ENCODE assay signal across 10 mouse cellular contexts in genomic region chr9:73063621-73064290, GRCm38 (mm10). TPM values are rescaled to one million over a fixed set of nuclear protein-coding genes. Genes with fewer than 3 reads are reported as not detected.
DNase-seq lines count a peak whose midpoint lies in the region; ATAC-seq and TF ChIP-seq lines count a peak whose summit lies in the region.
"Had no signal": no experiment of that assay in that cellular context is flagged by ENCODE, and none has a peak within 500 bp of the region (broad histone marks: within the 10 kb centered on the region; RNA-seq: fewer than 3 reads in every experiment).

No protein-coding gene starts in this region.

- no peaks in the 10 kb centered on the region for H3K9me3 ChIP-seq in lung, embryonic 14.5 days (ENCODE audit: low read depth, low read length)
- no peaks in the 10 kb centered on the region for H3K9me3 ChIP-seq in forebrain, embryonic 13.5 days (replicated peaks)
- no peaks in the 10 kb centered on the region for H3K9me3 ChIP-seq in stomach, embryonic 15.5 days

- TF ChIP-seq CTCF in lung, embryonic 14.5 days (IDR thresholded peaks at IDR 0.05; ENCODE audit: low read depth): no peak

- H3K36me3 ChIP-seq in lung, embryonic 14.5 days (ENCODE audit: insufficient read depth): no peaks in the 10 kb centered on the region
- H3K36me3 ChIP-seq in forebrain, embryonic 13.5 days (ENCODE audit: poor library complexity, severe bottlenecking): no peaks in the 10 kb centered on the region
- H3K36me3 ChIP-seq in stomach, embryonic 15.5 days: no peaks in the 10 kb centered on the region

- no peak overlapping the region for H3K27ac ChIP-seq in lung, embryonic 14.5 days (ENCODE audit: low read depth)
- H3K27ac ChIP-seq in forebrain, embryonic 13.5 days: no peak overlapping the region
- no peak overlapping the region for H3K27ac ChIP-seq in stomach, embryonic 15.5 days

- no peak overlapping the region for H3K9ac ChIP-seq in lung, embryonic 14.5 days
- H3K9ac ChIP-seq in forebrain, embryonic 13.5 days: no peak overlapping the region
- no peak overlapping the region for H3K9ac ChIP-seq in stomach, embryonic 15.5 days

- H3K4me3 ChIP-seq in lung, embryonic 14.5 days (ENCODE audit: low read depth, low read length): no peak overlapping the region
- H3K4me3 ChIP-seq in forebrain, embryonic 13.5 days: no peak overlapping the region
- H3K4me3 ChIP-seq in stomach, embryonic 15.5 days (replicated peaks): no peak overlapping the region
- H3K4me3 ChIP-seq: erythroblast, embryonic 14.5 days had no signal

- no peaks in the 10 kb centered on the region for H3K27me3 ChIP-seq in lung, embryonic 14.5 days (ENCODE audit: insufficient read depth, low read length)
- no peaks in the 10 kb centered on the region for H3K27me3 ChIP-seq in forebrain, embryonic 13.5 days
- no peaks in the 10 kb centered on the region for H3K27me3 ChIP-seq in stomach, embryonic 15.5 days (replicated peaks)

- ATAC-seq in lung, embryonic 14.5 days (ENCODE audit: insufficient read depth): no peak
- ATAC-seq in forebrain, embryonic 13.5 days: no peak
- no peak for ATAC-seq in stomach, embryonic 15.5 days (ENCODE audit: insufficient read depth, low FRiP score, low read depth)
- ATAC-seq in granulocyte monocyte progenitor cell, adult 5-6 weeks (replicated peaks; ENCODE audit: poor library complexity, severe bottlenecking): no peak
- ATAC-seq in erythroid progenitor cell, adult 5-6 weeks (replicated peaks; ENCODE audit: low FRiP score, poor library complexity, severe bottlenecking): no peak

- DNase-seq in lung, embryonic 14.5 days: peak; percentile 16
- no peak for DNase-seq in lung, postnatal 4 days
- DNase-seq in kidney, postnatal 4 days: peak; percentile 37 to 59
- DNase-seq in cerebellum, adult 11 months: no peak
- DNase-seq: left cerebral cortex, postnatal 4 days had no signal

- H3K4me1 ChIP-seq in lung, embryonic 14.5 days (ENCODE audit: insufficient read depth): peaks cover 11% of the 10 kb centered on the region; the same call in 1 of the 2 replicates
- 0 out of 2 replicates have a peak, but pooled peaks cover 2% of the 10 kb centered on the region for H3K4me1 ChIP-seq in forebrain, embryonic 13.5 days
- peaks cover 23% of the 10 kb centered on the region; the same call in 1 of the 2 replicates for H3K4me1 ChIP-seq in stomach, embryonic 15.5 days

- H3K4me2 ChIP-seq in lung, embryonic 14.5 days: peak overlapping the region; percentile 48
- peak overlapping the region; percentile 29 for H3K4me2 ChIP-seq in forebrain, embryonic 13.5 days
- peak overlapping the region; percentile 40 for H3K4me2 ChIP-seq in stomach, embryonic 15.5 days

- 23% methylated on average over 15 of the region's 15 CpGs for WGBS in lung, embryonic 14.5 days
- WGBS in forebrain, embryonic 13.5 days: 36% methylated on average over 15 of the region's 15 CpGs
- 31% methylated on average over 15 of the region's 15 CpGs for WGBS in stomach, embryonic 15.5 days

RNA-seq across cellular contexts. Expression of gene Rab27a, which starts 19.1 kb away (rescaled TPM):
- polyA plus RNA-seq in lung, embryonic 14.5 days (2014; fragmentation: Nextera tagmentation; extraction: Ambion mirVana): 1.8 and 2.8 TPM in 2 replicates
- 0.96 and 1.2 TPM in 2 replicates for polyA plus RNA-seq in forebrain, embryonic 13.5 days (2015; fragmentation: Nextera tagmentation; extraction: Ambion mirVana)
- 15.8 and 16.8 TPM in 2 replicates for polyA plus RNA-seq in stomach, embryonic 15.5 days (2015; fragmentation: Nextera tagmentation; extraction: Ambion mirVana)
- 92.8 and 93.0 TPM in 2 replicates for total RNA-seq in granulocyte monocyte progenitor cell, adult 5-6 weeks (2014; fragmentation: Nextera tagmentation)
- total RNA-seq in granulocyte monocyte progenitor cell, adult 5-6 weeks (2017): 171 and 187 TPM in 2 replicates
- total RNA-seq in erythroid progenitor cell, adult 5-6 weeks (2015; ENCODE audit: low replicate concordance): 10.5 and 12.3 TPM in 2 replicates
- total RNA-seq in erythroid progenitor cell, adult 5-6 weeks (2017; ENCODE audit: low replicate concordance): 12.2 and 13.2 TPM in 2 replicates

RNA-seq across cellular contexts. Expression of gene Pigb, which starts 23.6 kb away (rescaled TPM):
- polyA plus RNA-seq in lung, embryonic 14.5 days (2014; fragmentation: Nextera tagmentation; extraction: Ambion mirVana): 16.1 and 16.7 TPM in 2 replicates
- polyA plus RNA-seq in forebrain, embryonic 13.5 days (2015; fragmentation: Nextera tagmentation; extraction: Ambion mirVana): 8.4 and 11.3 TPM in 2 replicates
- 14.1 and 15.8 TPM in 2 replicates for polyA plus RNA-seq in stomach, embryonic 15.5 days (2015; fragmentation: Nextera tagmentation; extraction: Ambion mirVana)
- total RNA-seq in granulocyte monocyte progenitor cell, adult 5-6 weeks (2014; fragmentation: Nextera tagmentation): 32.5 and 38.2 TPM in 2 replicates
- 7.3 and 9.1 TPM in 2 replicates for total RNA-seq in granulocyte monocyte progenitor cell, adult 5-6 weeks (2017)
- total RNA-seq in erythroid progenitor cell, adult 5-6 weeks (2015; ENCODE audit: low replicate concordance): 6.8 and 14.7 TPM in 2 replicates
- total RNA-seq in erythroid progenitor cell, adult 5-6 weeks (2017; ENCODE audit: low replicate concordance): 0.83 and 1.0 TPM in 2 replicates

RNA-seq across cellular contexts. Expression of gene Khdc3, which starts 37.9 kb away (rescaled TPM):
- polyA plus RNA-seq in lung, embryonic 14.5 days (2014; fragmentation: Nextera tagmentation; extraction: Ambion mirVana): not detected in 2 replicates
- polyA plus RNA-seq in forebrain, embryonic 13.5 days (2015; fragmentation: Nextera tagmentation; extraction: Ambion mirVana): not detected in 2 replicates
- 0.13 and 0.44 TPM in 2 replicates for polyA plus RNA-seq in stomach, embryonic 15.5 days (2015; fragmentation: Nextera tagmentation; extraction: Ambion mirVana)
- 1.6 and 7.0 TPM in 2 replicates for total RNA-seq in granulocyte monocyte progenitor cell, adult 5-6 weeks (2014; fragmentation: Nextera tagmentation)
- 1.8 TPM in 1 of 2 replicates, not detected in the other for total RNA-seq in granulocyte monocyte progenitor cell, adult 5-6 weeks (2017)
- not detected in 2 replicates for total RNA-seq in erythroid progenitor cell, adult 5-6 weeks (2015; ENCODE audit: low replicate concordance)
- total RNA-seq in erythroid progenitor cell, adult 5-6 weeks (2017; ENCODE audit: low replicate concordance): not detected in 2 replicates
- polyA plus RNA-seq: erythroblast, embryonic 14.5 days had no signal

RNA-seq across cellular contexts. Expression of gene Gm20509, which starts 38.5 kb away (rescaled TPM):
- polyA plus RNA-seq in lung, embryonic 14.5 days (2014; fragmentation: Nextera tagmentation; extraction: Ambion mirVana): not detected in 2 replicates
- not detected in 2 replicates for polyA plus RNA-seq in forebrain, embryonic 13.5 days (2015; fragmentation: Nextera tagmentation; extraction: Ambion mirVana)
- polyA plus RNA-seq in stomach, embryonic 15.5 days (2015; fragmentation: Nextera tagmentation; extraction: Ambion mirVana): not detected in 2 replicates
- not detected in 2 replicates for total RNA-seq in granulocyte monocyte progenitor cell, adult 5-6 weeks (2014; fragmentation: Nextera tagmentation)
- not detected in 2 replicates for total RNA-seq in granulocyte monocyte progenitor cell, adult 5-6 weeks (2017)
- not detected in 2 replicates for total RNA-seq in erythroid progenitor cell, adult 5-6 weeks (2015; ENCODE audit: low replicate concordance)
- not detected in 2 replicates for total RNA-seq in erythroid progenitor cell, adult 5-6 weeks (2017; ENCODE audit: low replicate concordance)
- total RNA-seq: left cerebral cortex, postnatal 4 days had no signal
- polyA plus RNA-seq: erythroblast, embryonic 14.5 days had no signal

RNA-seq across cellular contexts. Expression of gene Rsl24d1, which starts 49.5 kb away (rescaled TPM):
- polyA plus RNA-seq in lung, embryonic 14.5 days (2014; fragmentation: Nextera tagmentation; extraction: Ambion mirVana): 115 and 127 TPM in 2 replicates
- polyA plus RNA-seq in forebrain, embryonic 13.5 days (2015; fragmentation: Nextera tagmentation; extraction: Ambion mirVana): 133 and 137 TPM in 2 replicates
- polyA plus RNA-seq in stomach, embryonic 15.5 days (2015; fragmentation: Nextera tagmentation; extraction: Ambion mirVana): 94.1 and 94.7 TPM in 2 replicates
- 87.9 and 106 TPM in 2 replicates for total RNA-seq in granulocyte monocyte progenitor cell, adult 5-6 weeks (2014; fragmentation: Nextera tagmentation)
- total RNA-seq in granulocyte monocyte progenitor cell, adult 5-6 weeks (2017): 172 and 197 TPM in 2 replicates
- total RNA-seq in erythroid progenitor cell, adult 5-6 weeks (2015; ENCODE audit: low replicate concordance): 17.3 and 22.6 TPM in 2 replicates
- total RNA-seq in erythroid progenitor cell, adult 5-6 weeks (2017; ENCODE audit: low replicate concordance): 24.1 and 42.3 TPM in 2 replicates

Comparison
In these comparisons a context has a peak if more than half of its experiments do, and no peak if none do; other contexts are left out.
1. DNase-seq: peak in lung, embryonic 14.5 days (single experiment) and kidney, postnatal 4 days (2 of 2); none in lung, postnatal 4 days (0 of 2) and cerebellum, adult 11 months (single experiment).
2. Peak in every context shown above with its lines, with median percentiles within 50 percentile points of each other: H3K4me2 ChIP-seq.